Mouse (Mus musculus) forebrain, embryonic 15.5 days (tissue): ENCODE data around the gene Zfp493. TPM values are rescaled to one million over a fixed set of nuclear protein-coding genes. Genes with fewer than 3 reads are reported as not detected.
"Not testable (repeated sequence)": the region's sequence is repeated elsewhere in the genome, so short reads cannot be mapped to it uniquely, and the experiment has no call there.

Experiments
- ATAC-seq: fragments of 200-750 bp; cut with Nextera tagmentation; replicated peaks from 2 replicates; pipeline ENCODE4 v1.8.0; 2017; ENCODE audit warnings: mild to moderate bottlenecking, moderate TSS enrichment, moderate library complexity
- H3K27ac ChIP-seq: fragments of 300-500 bp; sonication (generic); replicated peaks from 2 replicates; pipeline ENCODE4 v1.5.1; 2015; ENCODE audit warnings: mild to moderate bottlenecking, inconsistent platforms
- H3K27me3 ChIP-seq: fragments of 300-500 bp; sonication (generic); 2 replicates; pipeline ENCODE4 v1.6.1; 2015; ENCODE audit warnings: inconsistent platforms
- H3K36me3 ChIP-seq: fragments of 300-500 bp; sonication (generic); 2 replicates; pipeline ENCODE4 v1.6.1; 2015; ENCODE audit warnings: mild to moderate bottlenecking, inconsistent platforms
- H3K4me1 ChIP-seq: fragments of 300-500 bp; sonication (generic); 2 replicates; pipeline ENCODE4 v1.6.1; 2015; ENCODE audit warnings: inconsistent platforms
- H3K4me2 ChIP-seq: fragments of 300-500 bp; sonication (generic); replicated peaks from 2 replicates; pipeline ENCODE4 v1.6.1; 2015; ENCODE audit warnings: mild to moderate bottlenecking, inconsistent platforms
- H3K4me3 ChIP-seq: fragments of 300-500 bp; sonication (generic); 2 replicates; pipeline ENCODE4 v1.5.1; 2015; ENCODE audit warnings: mild to moderate bottlenecking, inconsistent platforms
- H3K9ac ChIP-seq: fragments of 300-500 bp; sonication (generic); replicated peaks from 2 replicates; pipeline ENCODE4 v1.6.1; 2015; ENCODE audit warnings: mild to moderate bottlenecking, inconsistent platforms
- H3K9me3 ChIP-seq: fragments of 300-500 bp; sonication (generic); 2 replicates; pipeline ENCODE4 v1.6.1; 2016; ENCODE audit warnings: inconsistent platforms
- WGBS: fragments of 180-500 bp; shearing (Covaris S2); methylation state at CpG from one replicate; pipeline ENCODE4 v1.1.7; 2015; ENCODE audit warnings: mixed read lengths; 5-methylcytosine and 5-hydroxymethylcytosine counted together
- polyA plus RNA-seq: library from polyadenylated mRNA; unstranded; fragments of >200 nt; fragmentation: Nextera tagmentation; extraction: Ambion mirVana; gene quantifications from 2 replicates; pipeline ENCODE4 v1.2.1, GENCODE M21; 2015

The Zfp493 gene
- polyA plus RNA-seq, 1 experiment from 2014 or later: 3.5 TPM

DNA sequence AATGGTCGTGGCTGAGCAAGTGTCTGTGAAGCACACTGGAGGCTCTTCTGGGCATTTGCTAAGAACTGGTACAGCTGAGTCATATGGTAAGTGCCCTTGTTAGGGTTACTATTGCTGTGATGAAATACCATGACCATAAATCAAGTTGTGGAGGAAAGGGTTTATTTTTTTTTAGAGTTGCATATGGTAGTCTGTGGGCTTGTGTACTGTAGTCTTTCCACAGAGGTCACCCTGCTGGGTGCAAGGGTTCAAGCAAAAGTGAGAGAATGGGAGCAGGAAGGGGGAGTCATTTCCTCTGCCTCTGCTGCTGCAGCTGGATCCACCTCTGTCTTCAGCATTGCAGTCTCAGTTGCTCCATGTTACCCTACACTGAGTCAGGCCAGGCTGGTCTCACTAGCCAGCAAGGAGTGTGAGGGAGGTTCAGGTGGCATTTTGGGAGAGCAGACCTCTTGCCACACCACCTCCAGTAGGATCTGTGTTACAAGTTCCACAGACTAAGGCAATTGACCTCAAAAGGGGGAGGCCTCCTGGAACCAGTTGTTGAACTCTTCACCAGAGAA, 32.2 kb downstream of the Zfp493 start:
- Histone ChIP-seq H3K9ac (no peak overlapping the region), H3K4me1 (peaks cover 3% of the 10 kb centered on the region; the same call in 1 of the 2 replicates), H3K27ac (no peak overlapping the region), H3K4me3 (no peak overlapping the region), H3K9me3 (no peaks in the 10 kb centered on the region), H3K36me3 (0 out of 2 replicates have a peak, but pooled peaks cover 3% of the 10 kb centered on the region), H3K27me3 (no peaks in the 10 kb centered on the region), H3K4me2 (no peak overlapping the region)
- WGBS: 65% methylated on average over 1 of the region's 1 CpGs
- no peak for ATAC-seq

DNA sequence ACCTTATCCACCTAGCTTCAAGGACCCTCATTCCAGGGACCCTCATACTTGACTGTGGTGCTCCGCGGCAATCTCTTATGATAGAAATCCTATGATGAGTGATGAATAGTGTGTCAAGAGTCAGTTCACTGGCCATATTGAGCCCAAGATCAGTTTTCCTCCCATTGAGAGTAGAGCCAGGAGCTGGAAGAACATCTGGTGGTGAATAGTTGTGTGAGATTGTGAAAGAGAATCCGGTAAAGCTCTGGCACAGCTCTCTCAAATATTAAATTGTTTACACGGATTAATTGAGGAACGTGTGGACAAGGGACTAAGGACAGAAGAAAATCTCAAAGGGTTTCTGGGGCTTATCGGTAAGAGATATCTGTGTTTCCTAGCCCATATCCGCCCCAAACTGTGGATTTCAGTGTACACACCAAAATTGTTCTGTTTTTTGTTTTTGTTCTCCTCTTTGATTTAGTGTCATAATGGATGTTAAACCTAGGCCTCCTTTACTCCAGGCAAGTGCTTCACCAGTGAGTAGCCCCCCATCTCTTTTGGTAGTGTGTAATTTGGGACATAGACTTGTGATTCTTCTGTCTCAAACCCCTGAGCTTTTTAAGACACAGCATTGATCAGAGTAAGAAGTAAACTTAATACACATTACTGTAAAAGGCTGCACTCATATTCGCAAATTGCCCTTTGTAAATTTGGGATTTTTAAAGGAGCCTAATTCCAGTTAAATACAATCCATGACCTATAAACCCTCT, 33.6 kb downstream of the Zfp493 start:
- Histone ChIP-seq H3K4me2 (peak overlapping the region; percentile 63), H3K4me1 (peaks cover 3% of the 10 kb centered on the region; the same call in 1 of the 2 replicates), H3K27me3 (no peaks in the 10 kb centered on the region), H3K36me3 (peaks cover 8% of the 10 kb centered on the region), H3K27ac (peak overlapping the region; percentile 87; the same call in 1 of the 2 replicates), H3K9ac (no peak overlapping the region), H3K9me3 (peaks cover 5% of the 10 kb centered on the region), H3K4me3 (peak overlapping the region; percentile 76)
- no peak for ATAC-seq
- 80% methylated on average over 8 of the region's 8 CpGs for WGBS

DNA sequence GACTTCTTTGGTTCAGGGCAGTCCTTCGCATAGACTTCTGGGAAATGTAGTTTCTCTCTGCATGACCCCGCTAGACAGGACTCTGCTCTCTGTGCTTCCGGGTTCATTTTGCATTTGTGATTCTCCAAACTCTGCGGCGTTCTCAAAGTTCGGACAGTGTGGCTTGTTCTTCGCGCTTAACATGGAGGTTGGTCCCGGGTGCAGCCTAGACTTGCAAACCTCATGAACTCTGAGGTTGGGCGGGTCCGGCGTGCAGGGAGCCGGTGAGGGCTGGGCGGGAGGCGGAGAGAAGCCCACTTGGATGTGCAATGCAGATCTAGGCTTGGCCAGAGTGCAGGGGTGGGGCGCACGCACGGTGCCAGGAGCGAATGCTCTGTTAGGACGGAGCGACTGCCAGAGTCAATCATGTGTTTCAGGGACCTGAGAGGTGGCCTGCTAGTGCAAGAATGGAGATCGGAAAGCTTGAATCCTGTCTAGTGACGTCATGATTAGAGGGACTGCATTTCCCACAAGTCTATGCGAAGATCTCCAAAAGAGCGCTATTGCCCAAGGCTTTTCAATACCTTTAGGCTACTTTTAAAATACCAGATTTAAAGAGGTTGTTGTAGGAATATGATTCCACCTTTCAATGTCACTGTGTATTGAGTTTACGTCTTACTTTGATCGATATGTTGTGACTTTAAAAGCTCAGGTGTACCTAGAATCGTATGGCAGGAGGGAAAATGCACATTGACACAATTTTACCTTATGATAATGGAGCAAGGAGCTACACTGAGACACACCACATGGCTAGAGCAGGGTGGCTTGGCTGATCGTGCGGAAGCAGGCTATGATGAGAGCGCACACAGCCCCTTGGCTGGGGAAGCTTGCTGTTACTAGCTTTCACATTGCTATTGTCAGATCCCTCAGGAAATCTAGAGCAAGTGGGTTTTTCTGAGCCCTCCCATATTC, 34.5 kb downstream of the Zfp493 start, which contains the start of gene Zfp273:
Zfp273 (plus strand) TSS at position 31 of the 951 bp plus-strand sequence.
- peak within 1 kb of the TSS; percentile 87 for H3K27ac ChIP-seq

DNA sequence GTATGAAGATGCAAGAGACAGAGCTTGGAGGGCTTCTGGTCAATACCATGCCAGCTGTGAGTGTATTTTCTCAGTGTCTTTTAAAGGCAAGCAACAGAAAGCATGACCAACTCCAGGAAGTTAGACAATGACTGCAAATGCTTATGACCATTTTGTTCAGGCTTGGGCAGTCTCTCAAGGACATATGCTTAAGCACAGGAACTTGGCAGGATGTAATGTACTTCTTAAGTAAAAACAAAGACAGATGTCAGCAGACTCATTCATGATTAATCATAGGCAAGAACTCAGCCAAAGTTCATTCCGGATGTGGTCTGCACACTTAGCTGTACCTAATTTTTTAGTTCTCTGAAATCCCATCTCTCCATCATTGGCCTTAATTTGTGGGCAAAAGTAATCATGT, 39.1 kb downstream of the Zfp493 start:
- Histone ChIP-seq H3K27ac (no peak overlapping the region), H3K27me3 (no peaks in the 10 kb centered on the region), H3K9me3 (peaks cover 17% of the 10 kb centered on the region), H3K4me3 (no peak overlapping the region), H3K9ac (no peak overlapping the region), H3K4me1 (peaks cover 3% of the 10 kb centered on the region; the same call in 1 of the 2 replicates), H3K4me2 (no peak overlapping the region), H3K36me3 (peaks cover 40% of the 10 kb centered on the region)
- 93% methylated on average over 1 of the region's 1 CpGs for WGBS
- no peak for ATAC-seq

More for the DNA sequence above, 34.5 kb downstream of the Zfp493 start, which contains the start of gene Zfp273:
- H3K36me3 ChIP-seq: peaks cover 15% of the 10 kb centered on the region
- H3K27me3 ChIP-seq: no peaks in the 10 kb centered on the region
- H3K4me3 ChIP-seq: peak within 1 kb of the TSS; percentile 76
- peaks cover 3% of the 10 kb centered on the region; the same call in 1 of the 2 replicates for H3K4me1 ChIP-seq
- peak within 1 kb of the TSS; percentile 63 for H3K4me2 ChIP-seq
- ATAC-seq: peak; percentile 95
- WGBS: 4% methylated on average over 31 of the region's 31 CpGs
- peaks cover 9% of the 10 kb centered on the region for H3K9me3 ChIP-seq
- peak within 1 kb of the TSS; percentile 61 for H3K9ac ChIP-seq

DNA sequence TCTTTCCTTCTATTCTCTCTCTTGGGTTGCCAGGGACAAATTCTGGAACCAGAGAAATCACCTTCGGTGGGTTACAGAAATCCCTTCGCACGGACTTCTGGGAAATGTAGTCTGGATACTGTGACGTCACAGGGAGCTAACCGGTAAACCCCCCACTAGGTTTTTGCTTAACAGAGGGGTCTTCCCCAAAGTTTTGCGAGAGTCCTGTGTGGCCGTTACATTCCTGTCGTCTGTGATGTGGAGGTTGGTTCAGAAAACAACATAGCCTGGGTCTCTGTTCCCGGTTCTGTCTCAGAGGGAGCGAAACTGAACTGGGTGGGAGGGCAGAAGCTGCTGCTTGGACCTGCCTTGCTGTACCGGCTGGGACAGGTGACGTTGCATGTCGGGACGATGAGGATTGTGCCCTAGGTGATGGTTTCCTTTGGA, 51.4 kb downstream of the Zfp493 start, which contains the start of gene Gm10037:
Gm10037 (plus strand) TSS at position 196 of the 426 bp plus-strand sequence.
- WGBS: 3% methylated on average over 14 of the region's 14 CpGs
- Histone ChIP-seq H3K9me3 (peaks cover 8% of the 10 kb centered on the region; the same call in 1 of the 2 replicates), H3K27me3 (no peaks in the 10 kb centered on the region), H3K27ac (peak within 1 kb of the TSS; percentile 41; the same call in 1 of the 2 replicates), H3K36me3 (peaks cover 8% of the 10 kb centered on the region), H3K9ac (peak within 1 kb of the TSS; percentile 64), H3K4me1 (peaks cover 4% of the 10 kb centered on the region; the same call in 1 of the 2 replicates), H3K4me3 (peak within 1 kb of the TSS; percentile 55), H3K4me2 (peak within 1 kb of the TSS; percentile 66)
- peak; percentile 81 for ATAC-seq

DNA sequence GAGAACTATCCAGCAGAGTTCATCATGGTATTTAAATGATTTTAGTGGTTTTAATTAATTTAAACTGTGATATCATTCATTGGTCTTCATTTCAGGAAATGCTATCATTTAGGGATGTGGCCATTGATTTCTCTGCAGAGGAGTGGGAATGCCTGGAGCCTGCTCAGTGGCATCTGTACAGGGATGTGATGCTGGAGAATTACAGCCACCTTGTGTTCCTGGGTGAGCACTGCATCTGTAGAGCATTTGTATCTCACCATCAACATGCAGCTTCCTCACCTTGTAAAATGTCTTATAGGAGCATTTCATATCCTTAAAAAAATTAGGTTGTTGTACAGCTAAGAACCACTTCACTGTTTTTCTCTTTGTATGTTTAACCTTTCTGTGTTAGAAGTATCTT, 53.6 kb downstream of the Zfp493 start:
- H3K36me3 ChIP-seq, H3K9me3 ChIP-seq, ATAC-seq, H3K4me2 ChIP-seq, H3K27me3 ChIP-seq, H3K27ac ChIP-seq, H3K4me1 ChIP-seq, H3K4me3 ChIP-seq, H3K9ac ChIP-seq: not testable (repeated sequence)

Other genes with a start within 250 kb of the Zfp493 start
- gene Zfp748, start 225.9 kb upstream of the Zfp493 start, polyA plus RNA-seq: 15.3 and 16.2 TPM in 2 replicates
- 5.2 and 6.7 TPM in 2 replicates for gene Zfp729b, start 170.0 kb upstream of the Zfp493 start, polyA plus RNA-seq
- gene Gm49345, start 141.9 kb upstream of the Zfp493 start, polyA plus RNA-seq: 0.17 and 0.46 TPM in 2 replicates
- 3.5 and 4.1 TPM in 2 replicates for gene Zfp729a, start 141.9 kb upstream of the Zfp493 start, polyA plus RNA-seq
- 16.2 and 21.1 TPM in 2 replicates for gene Zfp738, start 92.6 kb upstream of the Zfp493 start, polyA plus RNA-seq
- gene Zfp65, start 50.5 kb upstream of the Zfp493 start, polyA plus RNA-seq: 11.9 and 13.2 TPM in 2 replicates
- gene Zfp85, start 24.5 kb upstream of the Zfp493 start, polyA plus RNA-seq: 7.1 and 8.6 TPM in 2 replicates
- 13.9 and 14.0 TPM in 2 replicates for gene Zfp273, start 34.0 kb downstream of the Zfp493 start, polyA plus RNA-seq
- gene Gm10037, start 51.4 kb downstream of the Zfp493 start, polyA plus RNA-seq: 4.6 and 5.2 TPM in 2 replicates
- not detected in 2 replicates for gene BC048507, start 83.6 kb downstream of the Zfp493 start, polyA plus RNA-seq